Mouse (Mus musculus) urinary bladder, postnatal 10 days (tissue): ENCODE results near the gene Slc10a6.
A peak's percentile ranks its signal among the peaks of the same experiment; 100 is the strongest.

ENCODE experiments used
- DNase-seq: peaks from one replicate; pipeline ENCODE4 v3.0.0; 2022; ENCODE audit warnings: low spot score

Gene Slc10a6

GRCm38 (mm10) chr5:103629111-103629764 is at the start of gene Slc10a6:
Slc10a6 (minus strand) TSS chr5:103629403.
- DNase-seq = no peak

GRCm38 (mm10) chr5:103678974-103679373 is 49.8 kb upstream of the Slc10a6 start:
- no peak for DNase-seq

DNA sequence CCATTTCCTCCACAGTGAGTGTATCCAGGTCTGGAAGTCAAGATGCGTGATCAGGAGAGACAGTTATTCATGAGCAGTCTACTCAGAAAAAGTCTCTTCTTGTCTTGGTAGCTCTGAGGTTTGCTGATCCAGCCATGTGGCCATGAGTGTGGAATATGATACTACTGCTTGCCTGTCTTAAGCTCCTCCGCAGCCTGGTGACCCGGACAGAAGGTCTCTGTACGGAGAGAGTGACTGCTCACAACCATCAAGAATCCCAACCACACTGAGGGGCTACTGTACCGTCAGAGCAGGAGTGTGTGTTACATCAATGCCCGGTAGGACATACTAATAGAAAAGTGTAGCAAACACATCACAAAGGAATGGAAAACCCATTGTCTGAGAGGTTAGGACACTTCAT is 48.7 kb upstream of the Slc10a6 start:
- DNase-seq = no peak

DNA sequence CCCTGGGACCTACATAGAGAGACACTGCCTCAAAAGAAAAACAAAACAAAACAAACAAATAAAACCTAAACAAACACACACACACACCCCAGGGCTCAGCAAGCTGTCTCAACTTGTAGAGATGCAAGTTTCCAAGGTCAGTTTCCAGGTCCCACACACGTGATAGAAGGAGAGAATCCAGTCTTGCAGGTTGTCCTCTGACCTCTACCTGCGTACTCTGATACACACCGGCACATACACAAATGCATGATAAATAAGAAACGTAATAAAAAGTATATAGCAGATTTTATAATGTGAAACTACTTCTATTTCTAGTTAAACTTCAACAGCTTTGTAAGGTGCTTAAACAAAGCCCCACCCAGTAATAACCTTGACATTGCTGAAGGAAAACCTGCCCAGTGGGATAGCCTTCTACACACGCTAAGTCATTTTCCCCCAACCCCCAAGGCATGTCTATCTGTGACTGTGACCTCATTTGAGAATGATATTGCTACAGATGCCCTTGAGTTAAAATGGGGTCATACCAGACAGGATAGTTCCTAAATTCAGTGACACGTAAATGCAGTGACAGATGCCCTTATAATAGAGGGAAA is 47.2 kb upstream of the Slc10a6 start:
- no peak for DNase-seq

DNA sequence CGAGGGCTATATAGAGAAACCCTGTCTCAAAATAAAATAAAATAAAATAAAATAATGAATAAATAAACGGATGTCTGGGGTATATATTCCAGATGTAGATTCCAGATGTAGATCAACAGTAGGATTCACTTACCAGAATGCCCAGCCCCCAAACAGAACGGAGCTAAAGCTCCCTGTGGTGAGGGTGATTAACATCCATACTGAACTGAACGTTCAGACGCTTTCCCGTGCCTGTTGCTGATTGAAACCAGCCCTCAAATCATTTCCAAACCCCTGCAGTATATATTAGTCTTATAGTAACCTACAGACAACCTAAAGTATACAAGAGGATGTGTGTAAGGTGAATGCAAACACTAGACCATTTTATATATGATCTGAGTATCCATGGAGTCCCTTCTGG is 45.3 kb upstream of the Slc10a6 start:
- no peak for DNase-seq

DNA sequence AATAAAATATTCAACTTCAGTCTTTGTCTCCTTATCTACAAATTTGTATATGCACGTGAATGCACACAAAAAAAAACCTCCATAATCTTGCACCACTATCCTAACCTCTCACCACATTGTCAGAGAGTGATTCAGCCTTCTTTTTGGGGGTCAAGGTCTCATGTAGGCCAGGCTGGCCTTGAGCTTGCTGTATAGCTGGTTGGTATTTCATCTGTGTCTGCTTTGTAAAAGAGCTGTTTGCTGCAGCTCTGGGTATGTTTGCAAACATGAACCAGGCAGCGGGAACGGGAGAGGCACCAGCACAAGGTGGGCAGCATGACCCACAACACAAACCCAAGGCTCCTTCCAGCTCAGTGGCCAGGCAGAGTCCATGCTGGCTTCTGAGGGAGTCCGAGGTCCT is 44.4 kb upstream of the Slc10a6 start:
- no peak for DNase-seq

- no peak for DNase-seq
Observed at GRCm38 (mm10) chr5:103671858-103672257, 42.7 kb upstream of the Slc10a6 start.

GRCm38 (mm10) chr5:103665876-103666275 is 36.7 kb upstream of the Slc10a6 start:
- DNase-seq = no peak

DNA sequence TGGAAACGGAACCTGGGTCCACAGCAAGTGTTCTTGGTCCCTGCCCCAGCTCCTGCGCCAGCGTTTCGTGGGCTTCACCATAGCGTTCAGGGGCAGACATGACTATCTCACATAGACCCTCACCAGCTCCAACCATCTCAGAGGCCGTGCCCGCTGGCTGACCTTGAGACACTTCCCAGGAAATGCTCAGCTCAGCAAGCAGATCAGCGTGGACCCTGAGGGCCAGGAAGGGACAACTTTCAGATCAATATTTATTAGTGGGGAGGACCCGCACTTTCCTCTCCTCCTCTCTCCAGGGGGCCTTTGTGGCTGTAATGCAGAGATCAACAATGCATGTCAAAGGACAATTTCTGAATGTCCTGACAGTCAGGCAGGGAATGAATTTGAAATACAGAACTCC is 35.7 kb upstream of the Slc10a6 start:
- DNase-seq = no peak

- no peak for DNase-seq
Observed at GRCm38 (mm10) chr5:103659571-103659970, 30.4 kb upstream of the Slc10a6 start.

DNA sequence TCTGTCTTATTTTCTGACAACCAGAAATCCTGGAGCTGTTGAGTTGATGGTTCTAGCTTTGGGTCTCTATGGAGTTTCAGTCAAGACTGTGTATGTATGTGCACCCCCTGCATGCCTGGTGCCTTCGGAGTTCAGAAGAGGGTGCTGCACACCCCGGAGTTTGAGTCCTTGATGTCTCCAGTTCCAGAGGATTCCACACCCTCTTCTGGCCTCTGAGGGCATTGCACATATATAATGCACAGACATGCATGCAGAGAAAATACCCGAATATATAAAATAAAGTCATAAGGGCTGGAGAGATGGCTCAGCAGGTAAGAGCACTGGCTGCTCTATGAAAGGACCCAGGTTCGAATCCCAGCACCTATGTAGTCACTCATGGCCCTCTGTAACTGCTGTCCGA is 29.7 kb upstream of the Slc10a6 start:
- no peak for DNase-seq

DNA sequence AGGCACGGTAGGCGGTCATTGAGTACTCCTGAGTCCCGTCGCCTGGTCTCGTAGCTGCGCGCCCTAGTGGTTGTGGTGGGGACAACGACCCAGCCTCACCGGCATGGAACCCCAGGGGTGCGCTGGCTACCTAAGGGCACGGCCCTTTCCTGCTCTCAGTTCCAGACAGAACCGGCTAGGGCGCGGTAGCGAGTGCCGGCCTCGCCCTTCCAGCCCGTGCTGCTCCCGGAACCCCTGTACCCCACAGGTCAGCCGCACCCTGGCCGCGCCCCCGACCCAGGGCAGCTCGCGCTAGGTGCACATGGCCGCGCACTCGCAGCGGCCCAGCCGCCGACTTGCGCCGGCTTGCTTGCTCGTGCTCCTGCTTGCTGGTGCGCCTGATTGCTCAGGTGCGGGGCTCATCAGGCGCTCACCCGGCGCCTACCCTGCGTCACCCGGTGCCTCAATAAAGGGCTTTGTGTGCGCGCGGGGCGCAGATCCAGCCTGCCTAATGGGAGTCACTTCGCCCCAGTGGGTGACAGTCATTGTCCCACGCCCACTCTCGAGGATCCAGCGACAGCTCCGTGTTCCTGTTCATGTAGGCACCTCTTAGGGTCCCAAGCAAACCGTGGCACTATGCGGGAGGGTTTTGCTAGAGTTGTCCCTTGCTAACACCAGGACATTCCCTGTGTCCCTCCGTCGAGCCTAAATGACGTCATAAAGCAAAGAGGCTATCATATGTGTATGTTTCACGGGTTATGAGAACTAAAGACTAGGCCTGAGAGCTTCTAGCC is 26.3 kb upstream of the Slc10a6 start, which contains the start of gene 1700016H13Rik:
Gene 1700016H13Rik, minus strand, starts transcription at position 665 of the 773 bp plus-strand sequence.
- peak; percentile 35 for DNase-seq

- DNase-seq = no peak
Observed at GRCm38 (mm10) chr5:103654780-103655179, 25.6 kb upstream of the Slc10a6 start.

DNA sequence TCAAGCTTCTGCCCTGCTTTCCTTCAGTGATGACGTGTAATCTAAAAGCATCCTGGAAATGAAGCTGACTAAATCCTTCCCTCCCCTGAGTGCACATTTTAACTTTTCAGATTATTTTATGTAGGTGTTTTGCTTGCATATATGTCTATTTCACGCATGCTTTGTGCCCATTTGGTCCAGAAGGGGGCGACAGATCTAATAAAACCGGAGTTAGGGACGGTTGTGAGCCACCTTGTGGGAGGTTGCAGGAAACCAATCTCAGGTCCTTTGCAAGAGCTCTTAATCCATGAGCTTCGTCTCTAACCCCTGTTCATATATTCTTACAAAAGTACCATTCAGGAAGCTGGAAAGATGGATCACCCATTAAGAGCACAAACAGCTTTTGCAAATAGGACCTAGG is 25.0 kb upstream of the Slc10a6 start:
- no peak for DNase-seq

GRCm38 (mm10) chr5:103647320-103647719 is 18.1 kb upstream of the Slc10a6 start:
- no peak for DNase-seq

DNA sequence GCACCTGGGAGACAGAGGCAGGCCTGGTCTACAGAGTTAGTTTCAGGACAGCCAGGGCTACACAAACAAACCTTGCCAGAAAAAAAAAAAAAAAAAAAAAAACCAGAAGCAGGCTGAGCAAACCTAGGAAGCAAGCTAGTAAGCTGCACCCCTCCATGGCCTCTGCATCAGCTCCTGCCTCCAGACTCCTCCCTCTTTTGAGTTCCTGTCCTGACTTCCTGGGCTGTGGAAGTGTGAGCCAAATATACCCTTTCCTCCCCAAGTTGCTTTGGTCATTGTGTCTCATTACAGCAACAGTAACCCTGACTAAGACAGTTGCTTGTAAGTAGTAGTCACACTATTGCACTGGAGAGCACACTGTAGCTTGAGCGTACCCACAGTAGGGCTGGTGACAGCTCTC is 15.0 kb upstream of the Slc10a6 start:
- DNase-seq = no peak

- no peak for DNase-seq
Observed at GRCm38 (mm10) chr5:103637162-103637561, 8.0 kb upstream of the Slc10a6 start.

GRCm38 (mm10) chr5:103629854-103630580 is 814 bp upstream of the Slc10a6 start:
- DNase-seq = no peak

- DNase-seq = no peak
Observed at GRCm38 (mm10) chr5:103628499-103628898, 704 bp downstream of the Slc10a6 start.

DNA sequence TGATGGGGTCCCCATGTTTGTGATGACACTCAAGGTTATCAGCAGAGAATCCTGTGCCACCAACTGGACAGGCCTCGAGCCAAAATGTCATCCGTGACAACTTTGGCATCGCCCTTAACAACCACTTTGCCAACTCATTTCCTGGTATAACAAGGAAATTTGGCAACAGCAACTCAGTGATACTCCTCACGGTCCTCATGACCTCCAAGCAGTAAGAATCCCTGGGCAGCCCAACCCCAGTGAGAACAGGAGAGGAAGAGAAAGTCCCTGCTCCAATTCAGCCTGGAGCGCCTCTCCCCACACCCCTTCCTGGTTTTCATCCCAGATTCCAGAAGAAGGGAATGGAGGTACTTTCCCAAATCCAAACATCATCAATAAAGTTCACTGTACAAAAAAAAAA is 4.4 kb downstream of the Slc10a6 start:
- DNase-seq = no peak

DNA sequence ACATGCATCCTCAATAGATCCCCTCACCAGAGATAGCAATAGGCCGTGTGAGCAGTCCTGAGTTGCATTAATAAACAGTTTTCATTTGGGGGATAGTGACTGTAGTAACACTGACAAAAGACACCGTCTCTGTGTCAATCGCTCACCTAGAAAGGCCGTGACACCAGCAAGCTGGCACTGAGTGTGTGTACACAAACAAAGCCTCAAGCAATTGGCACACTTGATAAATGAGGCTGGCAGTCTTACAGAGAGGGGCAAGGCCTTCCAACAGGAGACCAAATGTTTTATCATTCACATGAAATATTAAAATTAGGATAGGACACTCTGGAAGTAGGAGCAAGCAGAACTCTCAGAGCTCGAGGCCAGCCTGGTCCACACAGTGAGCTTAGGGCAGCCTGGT is 6.9 kb downstream of the Slc10a6 start:
- DNase-seq = no peak

- DNase-seq = no peak
Observed at GRCm38 (mm10) chr5:103620301-103620973, 8.8 kb downstream of the Slc10a6 start.
